Mouse (Mus musculus): ENCODE results near the gene Tm9sf4. TPM values are rescaled to one million over a fixed set of nuclear protein-coding genes. Genes with fewer than 3 reads are reported as not detected.

Tm9sf4 gene
- polyA plus RNA-seq, 1 experiment from 2014 or later, result 78.6 TPM

DNA sequence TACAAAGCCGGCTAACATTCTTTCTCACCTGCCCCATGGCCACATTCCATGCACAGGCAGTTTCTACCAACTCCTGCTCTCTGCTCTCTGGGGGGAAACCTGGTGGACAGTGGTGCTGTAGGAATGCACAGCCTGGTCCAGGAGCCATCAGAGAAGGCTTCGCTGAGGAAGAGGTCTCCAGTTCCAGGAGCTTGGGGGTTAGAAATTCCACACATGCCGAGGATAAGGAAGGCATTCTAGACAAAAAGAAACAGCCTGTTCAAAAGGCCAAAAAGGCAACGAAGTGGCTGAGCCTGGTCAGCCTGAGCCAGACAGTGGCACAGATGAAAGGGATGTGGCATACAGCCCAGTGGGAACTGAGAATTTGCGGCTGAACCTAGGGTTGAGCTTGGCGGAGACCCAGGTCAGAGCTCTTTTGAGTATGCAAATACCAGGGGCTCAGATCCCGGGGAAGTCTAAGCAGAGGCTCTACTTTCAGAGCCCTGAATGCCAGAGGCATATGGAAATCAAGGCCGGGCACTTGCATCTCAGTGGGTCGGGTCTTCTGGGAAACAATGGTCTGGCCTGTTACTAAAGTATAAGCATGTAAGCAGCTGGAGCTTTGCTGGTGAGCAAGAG, 21.0 kb upstream of the Tm9sf4 start:
- H3K9ac ChIP-seq (replicated peaks), result no peak overlapping the region
- 11% methylated on average over 9 of the region's 9 CpGs for WGBS
- H3K36me3 ChIP-seq, result no peaks in the 10 kb centered on the region
- no peak overlapping the region for H3K4me2 ChIP-seq (replicated peaks)
- peak; percentile 67 for ATAC-seq
- 0 out of 2 replicates have a peak, but pooled peaks cover 3% of the 10 kb centered on the region for H3K27me3 ChIP-seq
- no peak overlapping the region for H3K4me3 ChIP-seq (replicated peaks)
- H3K27ac ChIP-seq, result no peak overlapping the region
- H3K9me3 ChIP-seq, result no peaks in the 10 kb centered on the region
- H3K4me1 ChIP-seq (replicated peaks), result no peaks in the 10 kb centered on the region

DNA sequence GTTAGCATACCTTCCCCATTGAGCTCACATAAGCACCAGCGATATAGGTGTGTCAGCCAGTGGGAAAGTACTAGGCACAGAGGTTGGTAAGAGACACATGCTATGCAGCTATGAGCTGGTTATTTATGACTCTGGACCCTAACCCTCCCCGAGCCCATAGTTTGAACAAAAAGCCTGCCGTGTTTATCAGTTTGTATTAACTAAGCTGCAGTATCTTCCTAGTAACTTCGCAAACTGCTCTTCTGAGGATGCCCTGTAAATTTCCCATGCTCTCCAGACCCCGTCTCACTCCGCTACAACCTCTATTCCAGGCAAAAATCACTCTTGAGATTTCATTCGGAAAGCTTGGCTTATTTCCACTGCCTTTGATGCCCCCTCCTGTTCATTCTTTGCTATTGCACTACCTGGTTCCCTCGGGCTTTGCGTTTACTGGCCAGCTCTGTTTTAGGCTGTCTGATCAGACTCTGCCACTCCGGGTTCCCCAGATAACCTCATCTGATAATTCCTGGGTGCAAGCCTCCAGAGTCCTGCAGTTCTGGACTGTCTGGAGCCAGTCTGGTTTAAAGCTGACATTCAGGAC, 18.4 kb upstream of the Tm9sf4 start:
- H3K27ac ChIP-seq, result no peak overlapping the region
- H3K36me3 ChIP-seq, result no peaks in the 10 kb centered on the region
- no peak overlapping the region for H3K9ac ChIP-seq (replicated peaks)
- ATAC-seq, result no peak
- WGBS, result 34% methylated on average over 10 of the region's 10 CpGs
- H3K4me2 ChIP-seq (replicated peaks), result no peak overlapping the region
- 0 out of 2 replicates have a peak, but pooled peaks cover 3% of the 10 kb centered on the region for H3K27me3 ChIP-seq
- no peaks in the 10 kb centered on the region for H3K4me1 ChIP-seq (replicated peaks)
- no peak overlapping the region for H3K4me3 ChIP-seq (replicated peaks)
- H3K9me3 ChIP-seq, result no peaks in the 10 kb centered on the region

DNA sequence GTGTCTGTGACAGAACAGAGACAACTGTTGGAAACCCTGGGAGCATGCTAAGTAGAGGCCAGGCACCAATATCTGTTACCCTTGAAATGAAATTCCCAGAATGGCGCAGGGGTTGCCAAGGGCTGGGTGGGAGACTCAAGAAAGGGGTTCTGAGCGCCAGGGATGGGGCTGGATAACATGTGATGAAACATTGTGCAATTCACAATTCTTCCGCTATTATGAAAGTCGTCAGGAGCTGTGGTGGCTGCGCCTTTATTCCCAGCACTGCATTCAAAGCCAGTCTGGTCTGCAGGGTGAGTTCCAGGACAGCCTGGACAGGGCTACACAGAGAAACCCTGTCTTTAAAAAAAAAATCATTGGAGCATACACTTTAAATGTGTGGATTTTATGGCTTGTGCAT, 15.8 kb upstream of the Tm9sf4 start:
- Histone ChIP-seq H3K4me1 (replicated peaks) (no peaks in the 10 kb centered on the region), H3K4me3 (replicated peaks) (no peak overlapping the region), H3K36me3 (no peaks in the 10 kb centered on the region), H3K9ac (replicated peaks) (no peak overlapping the region), H3K9me3 (no peaks in the 10 kb centered on the region), H3K27me3 (0 out of 2 replicates have a peak, but pooled peaks cover 3% of the 10 kb centered on the region), H3K27ac (no peak overlapping the region), H3K4me2 (replicated peaks) (no peak overlapping the region)
- 81% methylated on average over 5 of the region's 5 CpGs for WGBS
- no peak for ATAC-seq

DNA sequence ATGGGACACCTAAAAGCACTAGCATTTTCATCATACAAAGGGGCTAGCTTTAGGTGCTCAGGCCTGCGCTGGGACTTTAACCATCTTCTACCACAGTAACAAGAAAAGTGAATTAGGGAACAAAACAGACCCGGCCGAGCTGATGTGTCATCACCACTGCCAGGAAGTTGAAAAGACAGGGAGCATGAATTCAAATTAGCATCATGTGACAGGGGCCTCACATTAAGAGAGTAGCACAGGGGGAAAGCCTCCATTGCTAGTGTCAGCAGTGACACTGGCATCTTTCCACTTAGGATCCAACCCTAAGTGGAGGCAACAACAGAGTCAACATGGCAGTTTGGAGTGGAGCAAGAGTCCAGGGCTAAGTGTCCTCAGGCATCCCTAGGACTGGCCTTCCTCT, 13.9 kb upstream of the Tm9sf4 start:
- no peak for ATAC-seq
- H3K36me3 ChIP-seq, result no peaks in the 10 kb centered on the region
- 0 out of 2 replicates have a peak, but pooled peaks cover 3% of the 10 kb centered on the region for H3K27me3 ChIP-seq
- H3K4me2 ChIP-seq (replicated peaks), result no peak overlapping the region
- no peaks in the 10 kb centered on the region for H3K4me1 ChIP-seq (replicated peaks)
- H3K27ac ChIP-seq, result no peak overlapping the region
- WGBS, result 82% methylated on average over 3 of the region's 3 CpGs
- no peak overlapping the region for H3K4me3 ChIP-seq (replicated peaks)
- H3K9me3 ChIP-seq, result no peaks in the 10 kb centered on the region
- no peak overlapping the region for H3K9ac ChIP-seq (replicated peaks)

DNA sequence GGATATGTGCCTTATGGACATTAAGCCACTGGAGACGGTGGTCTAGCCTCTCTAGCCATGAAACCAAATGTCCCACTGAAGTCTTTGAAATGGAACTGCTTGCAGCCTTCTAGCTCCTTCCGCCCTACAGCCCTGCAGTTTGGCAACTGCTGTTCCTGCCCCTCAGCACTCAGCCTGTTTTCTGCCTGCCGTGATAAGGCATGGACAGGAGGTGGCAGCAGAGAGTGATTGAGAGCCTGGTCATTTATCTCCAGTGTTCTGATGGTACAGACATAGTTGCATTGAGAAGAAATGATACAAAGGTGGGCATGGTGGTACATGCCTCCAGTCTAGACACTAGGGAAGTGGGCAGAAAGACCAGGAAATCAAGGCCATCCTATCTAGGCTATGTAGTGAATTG, 13.4 kb upstream of the Tm9sf4 start:
- Histone ChIP-seq H3K9ac (replicated peaks) (no peak overlapping the region), H3K27ac (no peak overlapping the region), H3K9me3 (no peaks in the 10 kb centered on the region), H3K36me3 (no peaks in the 10 kb centered on the region), H3K4me3 (replicated peaks) (no peak overlapping the region), H3K4me1 (replicated peaks) (no peaks in the 10 kb centered on the region), H3K27me3 (0 out of 2 replicates have a peak, but pooled peaks cover 3% of the 10 kb centered on the region), H3K4me2 (replicated peaks) (no peak overlapping the region)
- ATAC-seq, result peak; percentile 48; the same call in 1 of the 2 replicates
- 28% methylated on average over 3 of the region's 3 CpGs for WGBS

DNA sequence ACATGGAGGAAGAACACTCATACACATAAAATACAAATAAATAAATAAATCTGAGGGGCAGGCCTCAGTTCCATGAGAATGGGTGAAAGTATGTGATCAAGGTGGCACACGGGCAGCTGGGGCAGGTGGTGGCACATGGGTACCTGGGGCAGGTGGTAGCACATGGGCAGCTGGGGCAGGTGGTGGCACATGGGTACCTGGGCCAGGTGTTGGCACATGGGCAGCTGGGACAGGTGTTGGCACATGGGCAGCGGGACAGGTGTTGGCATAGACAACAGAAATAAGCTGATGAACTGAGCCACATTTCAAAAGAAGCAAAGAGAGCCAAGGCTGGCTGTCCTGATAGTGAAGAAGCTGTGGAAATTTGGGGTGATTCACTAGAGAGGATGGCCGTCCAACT, 11.4 kb upstream of the Tm9sf4 start:
- Histone ChIP-seq H3K27me3 (0 out of 2 replicates have a peak, but pooled peaks cover 3% of the 10 kb centered on the region), H3K36me3 (no peaks in the 10 kb centered on the region), H3K4me2 (replicated peaks) (no peak overlapping the region), H3K4me1 (replicated peaks) (no peaks in the 10 kb centered on the region), H3K27ac (no peak overlapping the region), H3K9me3 (no peaks in the 10 kb centered on the region), H3K4me3 (replicated peaks) (no peak overlapping the region), H3K9ac (replicated peaks) (no peak overlapping the region)
- WGBS, result 84% methylated on average over 3 of the region's 3 CpGs
- no peak for ATAC-seq

DNA sequence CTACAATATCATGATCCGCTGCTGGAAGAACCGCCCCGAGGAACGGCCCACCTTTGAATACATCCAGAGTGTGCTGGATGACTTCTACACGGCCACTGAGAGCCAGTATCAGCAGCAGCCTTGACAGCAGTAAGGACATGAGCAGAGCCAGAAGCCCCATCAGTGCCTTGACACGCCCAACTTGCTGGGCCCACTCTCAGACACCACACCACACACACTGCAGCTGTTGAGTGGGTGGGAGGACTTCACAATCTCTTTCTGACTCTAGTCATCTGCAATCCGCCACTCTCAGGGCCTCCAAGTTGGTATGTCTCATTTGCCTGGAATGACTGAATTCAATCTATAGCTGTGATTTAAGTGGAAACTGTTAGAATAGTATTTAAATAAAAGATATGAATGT, 10.1 kb upstream of the Tm9sf4 start:
- no peaks in the 10 kb centered on the region for H3K27me3 ChIP-seq
- H3K4me3 ChIP-seq (replicated peaks), result no peak overlapping the region
- H3K27ac ChIP-seq, result no peak overlapping the region
- 84% methylated on average over 7 of the region's 7 CpGs for WGBS
- H3K4me2 ChIP-seq (replicated peaks), result no peak overlapping the region
- ATAC-seq, result no peak
- H3K9ac ChIP-seq (replicated peaks), result no peak overlapping the region
- no peaks in the 10 kb centered on the region for H3K4me1 ChIP-seq (replicated peaks)
- H3K9me3 ChIP-seq, result no peaks in the 10 kb centered on the region
- H3K36me3 ChIP-seq, result no peaks in the 10 kb centered on the region

DNA sequence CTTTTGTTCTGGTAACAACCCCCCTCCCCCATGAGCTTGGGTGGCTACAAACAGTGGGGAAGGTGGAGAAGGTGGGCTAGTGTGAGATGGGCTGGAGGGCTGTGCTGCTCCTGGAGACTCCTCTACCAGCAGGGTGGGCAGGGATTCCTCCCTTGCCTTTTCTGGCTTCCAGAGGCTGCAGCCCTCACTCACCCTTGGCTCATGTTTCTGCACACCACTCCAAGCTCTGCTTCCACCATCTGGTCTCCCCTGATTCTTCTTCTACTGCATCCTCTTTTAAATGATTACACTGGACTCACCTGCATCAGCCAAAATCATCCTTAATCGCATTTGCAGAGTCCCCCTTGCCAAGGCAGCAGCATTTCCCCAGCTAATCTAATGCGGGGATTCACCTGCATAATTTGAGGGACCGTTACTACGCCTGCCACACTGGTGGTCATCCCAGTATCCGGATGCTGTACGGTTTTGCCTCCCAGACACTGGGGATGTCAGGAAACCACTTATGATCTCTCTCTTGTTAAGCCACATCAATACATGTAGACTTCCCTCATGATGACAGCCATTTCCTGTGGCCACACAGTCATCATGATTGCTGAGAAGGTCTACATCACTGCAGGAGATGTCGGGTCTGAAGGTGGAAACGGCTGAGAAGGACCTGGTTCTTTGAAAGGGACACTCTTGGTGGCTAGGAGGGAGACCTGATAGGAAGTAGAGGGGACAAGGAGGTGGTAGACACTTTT, 9.0 kb upstream of the Tm9sf4 start:
- WGBS, result 79% methylated on average over 8 of the region's 8 CpGs
- Histone ChIP-seq H3K9ac (replicated peaks) (no peak overlapping the region), H3K36me3 (no peaks in the 10 kb centered on the region), H3K4me2 (replicated peaks) (no peak overlapping the region), H3K4me1 (replicated peaks) (no peaks in the 10 kb centered on the region), H3K9me3 (no peaks in the 10 kb centered on the region), H3K4me3 (replicated peaks) (no peak overlapping the region), H3K27ac (no peak overlapping the region), H3K27me3 (no peaks in the 10 kb centered on the region)
- no peak for ATAC-seq

DNA sequence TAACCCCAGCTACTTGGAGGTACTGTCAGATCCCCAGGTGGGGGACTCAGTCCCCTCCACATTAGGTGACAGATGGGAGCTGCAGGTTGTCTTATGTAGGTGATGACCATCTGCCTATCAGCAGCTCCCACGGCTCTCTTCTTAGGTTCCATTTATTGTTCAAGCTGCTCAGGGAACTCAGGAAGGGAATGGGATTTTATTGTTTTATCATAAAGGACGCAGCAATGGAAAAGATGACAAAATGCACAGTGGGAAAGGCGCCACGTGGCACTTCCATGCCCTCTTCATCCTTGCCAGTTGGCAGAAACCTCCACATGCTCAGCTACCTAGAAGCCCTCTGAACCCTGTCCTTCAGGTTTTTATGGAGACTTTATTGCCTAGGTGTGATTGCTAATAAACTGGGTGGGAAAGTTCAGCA, 8.1 kb upstream of the Tm9sf4 start:
- H3K4me2 ChIP-seq (replicated peaks), result no peak overlapping the region
- no peaks in the 10 kb centered on the region for H3K9me3 ChIP-seq
- WGBS, result 78% methylated on average over 4 of the region's 4 CpGs
- no peaks in the 10 kb centered on the region for H3K4me1 ChIP-seq (replicated peaks)
- no peak for ATAC-seq
- no peaks in the 10 kb centered on the region for H3K36me3 ChIP-seq
- no peaks in the 10 kb centered on the region for H3K27me3 ChIP-seq
- no peak overlapping the region for H3K4me3 ChIP-seq (replicated peaks)
- no peak overlapping the region for H3K9ac ChIP-seq (replicated peaks)
- H3K27ac ChIP-seq, result no peak overlapping the region

DNA sequence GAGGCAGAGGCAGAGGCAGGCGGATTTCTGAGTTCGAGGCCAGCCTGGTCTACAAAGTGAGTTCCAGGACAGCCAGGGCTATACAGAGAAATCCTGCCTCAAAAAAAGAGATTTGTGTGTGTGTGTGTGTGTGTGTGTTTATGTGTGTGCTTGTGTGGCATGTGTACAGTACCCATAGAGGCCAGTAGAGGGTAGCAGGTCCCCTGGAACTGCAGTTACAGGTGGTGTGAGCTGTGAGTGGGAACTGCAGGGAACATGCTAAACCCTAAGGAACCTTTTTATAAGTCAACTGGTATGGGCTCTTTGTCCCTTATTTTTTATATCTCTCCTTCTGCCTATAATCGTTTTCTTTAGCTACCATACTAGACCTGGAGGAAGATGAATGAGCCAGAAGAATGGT, 3.8 kb upstream of the Tm9sf4 start:
- no peaks in the 10 kb centered on the region for H3K27me3 ChIP-seq
- no peak for ATAC-seq
- H3K4me2 ChIP-seq (replicated peaks), result no peak overlapping the region
- peaks cover 5% of the 10 kb centered on the region for H3K4me1 ChIP-seq (replicated peaks)
- H3K27ac ChIP-seq, result no peak overlapping the region
- WGBS, result 77% methylated on average over 2 of the region's 3 CpGs
- H3K9ac ChIP-seq (replicated peaks), result no peak overlapping the region
- no peak overlapping the region for H3K4me3 ChIP-seq (replicated peaks)
- H3K9me3 ChIP-seq, result no peaks in the 10 kb centered on the region
- no peaks in the 10 kb centered on the region for H3K36me3 ChIP-seq

DNA sequence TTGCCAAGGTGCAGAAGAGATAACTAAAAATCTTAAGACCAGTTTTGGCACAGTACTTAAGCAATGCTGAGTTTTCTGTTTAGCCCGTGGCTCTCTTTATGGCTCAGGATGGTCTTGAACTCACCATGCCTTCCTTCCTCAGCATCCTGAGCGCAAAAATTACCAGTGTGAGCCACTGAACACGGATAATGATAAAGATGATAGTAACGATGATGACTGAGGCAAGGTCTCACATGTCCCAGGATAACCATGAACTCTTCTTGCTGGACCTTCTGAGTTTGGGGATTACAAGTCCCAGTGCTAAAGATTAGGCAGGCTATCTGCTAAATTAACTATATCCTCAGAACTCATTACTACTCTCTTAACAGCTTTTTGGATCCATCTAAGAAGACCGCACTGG, 970 bp upstream of the Tm9sf4 start:
- H3K9ac ChIP-seq (replicated peaks), result no peak overlapping the region
- no peak overlapping the region for H3K4me3 ChIP-seq (replicated peaks)
- WGBS, result 91% methylated on average over 5 of the region's 5 CpGs
- ATAC-seq, result no peak
- H3K36me3 ChIP-seq, result no peaks in the 10 kb centered on the region
- no peaks in the 10 kb centered on the region for H3K9me3 ChIP-seq
- H3K4me2 ChIP-seq (replicated peaks), result no peak overlapping the region
- peaks cover 14% of the 10 kb centered on the region for H3K4me1 ChIP-seq (replicated peaks)
- no peaks in the 10 kb centered on the region for H3K27me3 ChIP-seq
- H3K27ac ChIP-seq, result no peak overlapping the region

DNA sequence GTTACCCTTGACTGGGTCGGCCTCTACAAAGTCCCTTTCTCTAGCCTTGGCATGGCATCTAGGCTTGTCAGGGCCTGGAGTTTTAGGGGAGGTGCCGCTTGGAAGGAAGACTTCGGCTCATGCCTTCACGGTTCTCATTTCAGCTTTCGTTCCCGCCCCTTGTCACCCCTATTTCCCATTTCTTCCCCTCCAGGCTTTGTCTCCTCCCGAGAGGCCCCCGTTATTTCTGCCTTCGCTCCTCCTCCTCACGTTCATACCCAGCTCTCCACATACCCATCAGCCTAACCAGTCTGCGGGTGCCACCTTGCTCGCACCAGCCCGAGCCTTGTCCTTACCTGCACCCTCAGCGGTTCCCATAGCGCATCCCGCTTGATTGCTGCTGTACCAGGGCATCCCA, 579 bp downstream of the Tm9sf4 start:
- no peaks in the 10 kb centered on the region for H3K27me3 ChIP-seq
- peak overlapping the region; percentile 92 for H3K9ac ChIP-seq (replicated peaks)
- H3K4me3 ChIP-seq (replicated peaks), result peak overlapping the region; percentile 81
- peak; percentile 76 for ATAC-seq
- WGBS, result 0% methylated on average over 16 of the region's 16 CpGs
- peaks cover 15% of the 10 kb centered on the region for H3K4me1 ChIP-seq (replicated peaks)
- peak overlapping the region; percentile 97 for H3K4me2 ChIP-seq (replicated peaks)
- no peaks in the 10 kb centered on the region for H3K36me3 ChIP-seq
- peak overlapping the region; percentile 90 for H3K27ac ChIP-seq
- no peaks in the 10 kb centered on the region for H3K9me3 ChIP-seq

All from midbrain, embryonic 13.5 days (tissue).